Mouse (Mus musculus): ENCODE measurements around the gene Pigyl. TPM values are rescaled to one million over a fixed set of nuclear protein-coding genes. Genes with fewer than 3 reads are reported as not detected.
"Not testable (repeated sequence)": the region's sequence is repeated elsewhere in the genome, so short reads cannot be mapped to it uniquely, and the experiment has no call there.

Pigyl gene
- polyA plus RNA-seq, 1 experiment from 2014 or later = 63.2 TPM

DNA sequence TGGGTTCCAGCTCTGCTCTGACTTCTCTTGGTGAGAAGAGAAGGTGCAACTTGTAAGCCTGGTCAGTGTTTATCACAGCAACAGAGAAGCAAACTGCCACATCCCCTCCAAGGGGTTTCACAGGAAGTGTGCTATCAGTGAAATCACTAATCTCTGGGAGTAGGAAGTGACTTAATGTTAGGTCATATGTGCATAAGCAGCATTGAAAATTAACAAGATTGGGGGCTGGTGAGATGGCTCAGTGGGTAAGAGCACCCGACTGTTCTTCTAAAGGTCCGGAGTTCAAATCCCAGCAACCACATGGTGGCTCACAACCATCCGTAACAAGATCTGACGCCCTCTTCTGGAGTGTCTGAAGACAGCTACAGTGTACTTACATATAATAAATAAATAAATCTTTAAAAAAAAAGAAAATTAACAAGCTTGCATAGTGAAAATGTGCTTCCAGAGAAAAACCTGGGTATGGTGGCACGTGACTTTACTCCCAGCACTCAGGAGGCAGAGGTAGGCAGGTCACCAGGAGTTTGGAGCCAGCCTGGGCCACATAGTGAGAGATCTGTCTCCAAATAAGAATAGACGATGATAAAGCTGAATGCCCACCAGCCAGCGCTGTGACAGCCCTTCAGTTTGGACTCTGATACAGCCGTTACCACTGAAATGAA is 12.2 kb upstream of the Pigyl start:
- 0 out of 2 replicates have a peak, but pooled peaks cover 4% of the 10 kb centered on the region for H3K9me3 ChIP-seq
- ATAC-seq (ENCODE audit: low FRiP score) = no peak
- no peak overlapping the region for H3K9ac ChIP-seq
- H3K27ac ChIP-seq = no peak overlapping the region
- no peaks in the 10 kb centered on the region for H3K36me3 ChIP-seq (replicated peaks)
- H3K27me3 ChIP-seq = no peaks in the 10 kb centered on the region
- WGBS = 88% methylated on average over 8 of the region's 8 CpGs
- no peak overlapping the region for H3K4me2 ChIP-seq
- no peaks in the 10 kb centered on the region; the same call in 1 of the 2 replicates for H3K4me1 ChIP-seq
- no peak overlapping the region for H3K4me3 ChIP-seq (replicated peaks)

DNA sequence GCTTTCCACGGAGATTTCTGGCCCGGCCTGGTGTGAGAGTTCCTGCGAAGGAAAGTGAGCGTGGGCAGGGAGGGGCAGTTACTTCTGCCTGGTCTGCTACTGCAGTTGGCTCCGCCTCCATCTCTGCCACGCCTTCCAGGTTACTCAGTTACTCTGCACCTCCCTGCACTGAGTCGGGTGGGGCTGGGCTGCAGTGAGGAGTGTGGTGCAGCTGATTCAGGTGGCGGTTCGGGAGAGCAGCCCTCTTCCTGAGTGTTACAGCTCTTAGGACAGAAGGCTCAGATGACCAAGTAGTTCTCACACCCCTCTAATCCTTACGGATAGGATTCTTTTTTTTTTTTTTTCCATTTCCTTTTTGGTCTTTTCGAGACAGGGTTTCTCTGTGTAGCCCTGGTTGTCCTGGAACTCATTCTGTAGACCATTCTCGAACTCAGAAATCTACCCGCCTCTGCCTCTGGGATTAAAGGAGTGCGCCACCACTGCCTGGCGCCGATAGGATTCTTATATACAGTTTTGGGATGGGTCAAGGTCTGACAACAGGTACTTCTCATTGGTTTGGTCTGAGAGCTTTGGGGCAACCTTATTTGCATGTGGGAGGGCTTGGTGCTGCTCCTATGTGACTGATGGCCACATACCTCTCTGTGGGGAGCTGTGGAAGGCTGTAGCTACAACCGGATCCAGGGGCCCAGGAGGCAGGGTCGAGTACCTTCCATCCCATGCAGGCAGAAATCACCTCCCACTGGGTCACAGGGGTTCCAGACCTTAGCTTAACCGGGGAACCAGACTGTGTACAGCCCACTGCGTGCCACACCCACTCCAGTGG is 7.0 kb upstream of the Pigyl start:
- H3K36me3 ChIP-seq (replicated peaks) = no peaks in the 10 kb centered on the region
- no peaks in the 10 kb centered on the region for H3K27me3 ChIP-seq
- 83% methylated on average over 20 of the region's 20 CpGs for WGBS
- no peak overlapping the region for H3K4me2 ChIP-seq
- H3K4me1 ChIP-seq = no peaks in the 10 kb centered on the region
- no peak overlapping the region for H3K27ac ChIP-seq
- no peak for ATAC-seq (ENCODE audit: low FRiP score)
- H3K9ac ChIP-seq = no peak overlapping the region
- 0 out of 2 replicates have a peak, but pooled peaks cover 4% of the 10 kb centered on the region for H3K9me3 ChIP-seq
- H3K4me3 ChIP-seq (replicated peaks) = no peak overlapping the region

DNA sequence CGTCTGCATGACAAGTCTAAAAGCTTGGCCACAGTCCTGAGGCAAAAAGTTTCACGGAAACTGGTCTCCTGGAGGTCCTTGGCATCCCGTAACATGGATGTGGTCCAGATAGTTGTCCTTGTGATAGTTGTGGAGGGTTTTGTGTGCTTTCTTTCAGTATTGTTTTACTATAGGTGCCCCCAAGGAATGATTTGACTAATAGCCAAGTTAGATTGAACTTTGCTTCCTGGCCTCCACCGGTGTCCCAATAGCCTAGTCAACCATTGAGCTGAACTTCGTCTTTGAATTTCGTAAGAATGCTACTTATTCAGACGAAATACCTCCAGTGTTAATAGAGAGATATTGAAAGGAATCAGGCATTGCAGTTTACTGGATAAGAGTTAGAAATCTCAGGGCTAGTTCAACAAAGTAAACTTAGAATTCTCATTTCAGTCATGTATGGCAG is 6.4 kb upstream of the Pigyl start:
- not testable (repeated sequence) for H3K4me2 ChIP-seq; ATAC-seq (ENCODE audit: low FRiP score); H3K36me3 ChIP-seq (replicated peaks); H3K9ac ChIP-seq; H3K9me3 ChIP-seq; H3K4me1 ChIP-seq; H3K27ac ChIP-seq; H3K4me3 ChIP-seq (replicated peaks); H3K27me3 ChIP-seq
- 89% methylated on average over 7 of the region's 7 CpGs for WGBS

GRCm38 (mm10) chr9:22150946-22151345 is 5.7 kb upstream of the Pigyl start:
- no peak for ATAC-seq (ENCODE audit: low FRiP score)
- H3K4me2 ChIP-seq = no peak overlapping the region
- no peak overlapping the region for H3K4me3 ChIP-seq (replicated peaks)
- 0 out of 2 replicates have a peak, but pooled peaks cover 4% of the 10 kb centered on the region for H3K9me3 ChIP-seq
- no peaks in the 10 kb centered on the region for H3K36me3 ChIP-seq (replicated peaks)
- H3K4me1 ChIP-seq = 0 out of 2 replicates have a peak, but pooled peaks cover 3% of the 10 kb centered on the region
- no peak overlapping the region for H3K27ac ChIP-seq
- no peaks in the 10 kb centered on the region for H3K27me3 ChIP-seq
- WGBS = 90% methylated on average over 2 of the region's 2 CpGs
- H3K9ac ChIP-seq = no peak overlapping the region

DNA sequence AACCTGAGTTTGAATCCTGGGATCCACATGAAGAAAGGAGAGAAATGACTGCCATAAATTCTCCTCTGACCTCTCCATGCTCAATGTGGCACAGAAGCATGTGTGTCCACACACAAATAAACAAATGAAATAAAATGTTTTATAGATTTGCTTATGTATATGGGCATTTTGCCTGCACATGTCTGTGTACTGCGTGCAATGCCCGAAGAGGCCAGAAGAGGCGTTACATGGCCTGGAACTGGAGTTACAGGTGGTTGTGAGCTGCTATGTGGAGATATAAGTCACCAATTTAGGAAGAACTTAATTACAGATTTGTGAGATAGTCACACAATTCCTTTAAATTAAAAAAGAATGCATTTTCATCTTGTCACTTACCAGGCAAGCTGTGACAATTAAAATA is 2.8 kb upstream of the Pigyl start:
- Histone ChIP-seq H3K27me3 (peaks cover 2% of the 10 kb centered on the region; the same call in 1 of the 2 replicates), H3K9ac (no peak overlapping the region), H3K27ac (no peak overlapping the region), H3K4me3 (replicated peaks) (no peak overlapping the region), H3K36me3 (replicated peaks) (peaks cover 8% of the 10 kb centered on the region; the same call in 1 of the 2 replicates), H3K4me2 (no peak overlapping the region), H3K9me3 (no peaks in the 10 kb centered on the region), H3K4me1 (peaks cover 14% of the 10 kb centered on the region)
- WGBS = 95% methylated on average over 3 of the region's 3 CpGs
- no peak for ATAC-seq (ENCODE audit: low FRiP score)

- 27% methylated on average over 10 of the region's 10 CpGs for WGBS
- H3K27me3 ChIP-seq = peaks cover 3% of the 10 kb centered on the region
- no peak overlapping the region for H3K27ac ChIP-seq
- peaks cover 14% of the 10 kb centered on the region for H3K4me1 ChIP-seq
- no peak overlapping the region for H3K4me3 ChIP-seq (replicated peaks)
- H3K36me3 ChIP-seq (replicated peaks) = peaks cover 8% of the 10 kb centered on the region; the same call in 1 of the 2 replicates
- H3K9me3 ChIP-seq = no peaks in the 10 kb centered on the region
- ATAC-seq (ENCODE audit: low FRiP score) = no peak
- H3K4me2 ChIP-seq = peak overlapping the region; percentile 76; the same call in 1 of the 2 replicates
- H3K9ac ChIP-seq = no peak overlapping the region
Measured at GRCm38 (mm10) chr9:22155614-22156013, 1.0 kb upstream of the Pigyl start.

DNA sequence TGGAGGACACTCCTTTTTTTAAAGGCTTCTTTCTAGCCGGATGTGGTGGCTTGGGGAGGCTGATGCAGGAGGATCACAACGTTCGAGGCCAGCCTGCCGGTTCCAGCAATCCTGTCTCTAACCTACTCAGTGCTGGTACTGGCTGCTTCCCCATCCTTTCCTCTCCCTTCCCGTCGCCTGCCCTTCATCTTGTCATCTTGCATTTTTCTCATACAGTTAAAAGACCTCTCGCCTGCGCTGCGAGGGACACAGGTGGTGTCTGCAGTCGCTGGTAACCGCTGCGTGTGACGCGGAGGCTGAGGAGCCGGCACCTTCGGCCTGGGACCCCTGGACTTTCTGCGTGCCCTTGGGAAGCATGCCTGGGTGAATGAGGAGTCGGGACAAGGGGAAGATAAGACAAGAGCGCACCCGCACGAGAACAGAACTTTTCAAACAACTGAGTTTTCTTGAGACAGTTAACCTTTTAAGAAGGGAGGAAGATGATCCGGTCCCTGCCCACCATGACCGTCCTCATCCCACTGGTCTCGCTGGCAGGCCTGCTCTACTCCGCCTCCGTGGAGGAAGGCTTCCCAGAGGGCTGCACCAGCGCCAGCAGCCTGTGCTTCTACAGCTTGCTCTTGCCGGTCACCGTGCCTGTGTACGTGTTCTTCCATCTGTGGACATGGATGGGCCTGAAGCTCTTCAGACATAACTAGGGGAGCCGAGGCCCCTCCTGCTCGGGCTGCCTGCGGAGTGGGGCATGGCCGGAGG is 1.0 kb downstream of the Pigyl start:
- 0 out of 2 replicates have a peak overlapping the region, but pooled peaks have one; percentile 79 for H3K27ac ChIP-seq
- H3K9ac ChIP-seq = peak overlapping the region; percentile 79
- H3K4me1 ChIP-seq = peaks cover 14% of the 10 kb centered on the region
- H3K27me3 ChIP-seq = peaks cover 3% of the 10 kb centered on the region
- H3K4me3 ChIP-seq (replicated peaks) = peak overlapping the region; percentile 63
- no peak for ATAC-seq (ENCODE audit: low FRiP score)
- H3K36me3 ChIP-seq (replicated peaks) = peaks cover 8% of the 10 kb centered on the region; the same call in 1 of the 2 replicates
- WGBS = 72% methylated on average over 34 of the region's 34 CpGs
- H3K4me2 ChIP-seq = peak overlapping the region; percentile 76
- H3K9me3 ChIP-seq = no peaks in the 10 kb centered on the region

DNA sequence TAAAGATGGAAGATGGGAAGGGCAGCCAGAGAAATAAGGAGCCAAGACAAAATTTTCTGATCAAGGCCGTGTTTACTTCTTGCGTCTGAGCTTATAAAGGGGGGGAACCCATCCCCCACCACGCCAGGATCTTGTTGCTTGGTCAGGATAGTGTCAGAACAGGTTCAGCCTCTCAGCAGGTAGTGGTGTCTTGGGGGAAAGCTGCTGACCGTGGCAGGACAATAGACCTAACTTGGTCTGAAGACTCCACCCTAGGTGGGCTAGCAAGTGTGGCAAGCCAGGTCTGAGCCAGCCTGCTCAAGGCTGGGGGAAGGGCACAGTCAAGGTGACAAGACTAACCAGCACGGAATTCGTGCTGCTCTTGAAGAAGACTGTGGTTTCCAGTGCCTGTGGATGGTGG is 4.7 kb downstream of the Pigyl start:
- no peak for ATAC-seq (ENCODE audit: low FRiP score)
- H3K9me3 ChIP-seq = no peaks in the 10 kb centered on the region
- H3K27ac ChIP-seq = no peak overlapping the region
- H3K4me1 ChIP-seq = peaks cover 20% of the 10 kb centered on the region
- H3K27me3 ChIP-seq = peaks cover 12% of the 10 kb centered on the region
- H3K4me3 ChIP-seq (replicated peaks) = no peak overlapping the region
- H3K36me3 ChIP-seq (replicated peaks) = peaks cover 8% of the 10 kb centered on the region; the same call in 1 of the 2 replicates
- no peak overlapping the region for H3K9ac ChIP-seq
- 39% methylated on average over 6 of the region's 6 CpGs for WGBS
- H3K4me2 ChIP-seq = no peak overlapping the region

DNA sequence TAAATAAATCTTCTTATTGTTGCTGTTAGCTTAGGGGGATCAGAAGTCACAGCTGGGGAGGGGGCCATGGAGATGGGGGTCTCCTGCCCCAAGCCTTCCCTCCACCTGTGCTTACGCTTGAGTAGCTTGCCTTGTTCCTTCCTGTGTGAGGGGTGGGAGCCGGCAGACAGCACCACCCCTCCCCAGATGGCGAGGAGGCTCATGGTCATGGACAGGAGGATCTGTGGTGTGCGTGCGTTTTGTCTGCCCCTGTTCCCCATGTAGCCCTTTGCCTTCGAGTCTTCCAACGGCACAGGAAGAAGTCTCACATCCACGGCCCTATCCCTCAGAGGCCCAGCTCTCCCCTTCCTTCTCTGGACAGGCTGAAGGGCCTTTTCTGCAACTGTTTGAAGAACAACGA is 5.7 kb downstream of the Pigyl start:
- H3K4me3 ChIP-seq (replicated peaks) = no peak overlapping the region
- WGBS = 76% methylated on average over 9 of the region's 9 CpGs
- peaks cover 18% of the 10 kb centered on the region for H3K4me1 ChIP-seq
- H3K4me2 ChIP-seq = no peak overlapping the region
- ATAC-seq (ENCODE audit: low FRiP score) = no peak
- H3K27me3 ChIP-seq = peaks cover 12% of the 10 kb centered on the region
- H3K9ac ChIP-seq = no peak overlapping the region
- H3K36me3 ChIP-seq (replicated peaks) = peaks cover 8% of the 10 kb centered on the region; the same call in 1 of the 2 replicates
- H3K27ac ChIP-seq = no peak overlapping the region
- H3K9me3 ChIP-seq = peaks cover 6% of the 10 kb centered on the region

DNA sequence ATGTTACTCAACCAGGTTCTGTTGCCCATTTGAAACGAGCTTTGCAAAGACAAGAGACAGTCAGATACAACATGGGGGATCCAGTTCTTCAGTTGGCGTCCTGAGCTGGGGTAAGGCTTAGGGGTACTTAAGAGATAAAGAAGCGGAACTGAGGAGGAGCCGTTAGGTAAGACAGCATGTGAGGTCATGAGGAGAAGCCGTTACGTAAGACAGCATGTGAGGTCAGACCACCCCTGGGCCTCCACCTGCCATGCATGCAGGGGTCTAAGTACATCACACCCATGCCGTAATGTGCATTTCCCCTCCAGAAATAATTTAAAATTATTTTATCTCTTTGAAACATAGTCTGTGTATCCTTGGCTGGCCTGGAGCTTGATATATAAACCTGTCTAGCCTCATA is 6.3 kb downstream of the Pigyl start:
- H3K4me2 ChIP-seq = no peak overlapping the region
- ATAC-seq (ENCODE audit: low FRiP score) = no peak
- H3K4me1 ChIP-seq = peaks cover 12% of the 10 kb centered on the region
- H3K4me3 ChIP-seq (replicated peaks) = no peak overlapping the region
- H3K27ac ChIP-seq = no peak overlapping the region
- H3K9ac ChIP-seq = no peak overlapping the region
- H3K36me3 ChIP-seq (replicated peaks) = peaks cover 7% of the 10 kb centered on the region; the same call in 1 of the 2 replicates
- H3K27me3 ChIP-seq = peaks cover 12% of the 10 kb centered on the region
- H3K9me3 ChIP-seq = peaks cover 6% of the 10 kb centered on the region
- 87% methylated on average over 7 of the region's 7 CpGs for WGBS

GRCm38 (mm10) chr9:22164711-22165668 is 8.3 kb downstream of the Pigyl start:
- H3K27me3 ChIP-seq = peaks cover 9% of the 10 kb centered on the region; the same call in 1 of the 2 replicates
- peak overlapping the region; percentile 61 for H3K27ac ChIP-seq
- 2% methylated on average over 45 of the region's 54 CpGs for WGBS

More at GRCm38 (mm10) chr9:22164711-22165668, 8.3 kb downstream of the Pigyl start:
- Histone ChIP-seq H3K4me1 (peaks cover 9% of the 10 kb centered on the region), H3K9ac (peak overlapping the region; percentile 75), H3K4me3 (replicated peaks) (peak overlapping the region; percentile 54), H3K9me3 (peaks cover 6% of the 10 kb centered on the region), H3K4me2 (peak overlapping the region; percentile 94), H3K36me3 (replicated peaks) (no peaks in the 10 kb centered on the region)
- ATAC-seq (ENCODE audit: low FRiP score) = peak; percentile 90

Measured in forebrain, embryonic 12.5 days (tissue).